Mouse (Mus musculus): ENCODE measurements around the gene Vmn2r55. TPM values are rescaled to one million over a fixed set of nuclear protein-coding genes. Genes with fewer than 3 reads are reported as not detected.
"Not testable (repeated sequence)": the region's sequence is repeated elsewhere in the genome, so short reads cannot be mapped to it uniquely, and the experiment has no call there.

Gene Vmn2r55
- polyA plus RNA-seq (2014; fragmentation: Nextera tagmentation; extraction: Ambion mirVana) = not detected in 2 replicates

GRCm38 (mm10) chr7:12684903-12685302 lies at the start of gene Vmn2r55:
Gene Vmn2r55, minus strand, starts transcription at chr7:12685003.
- H3K9me3 ChIP-seq (ENCODE audit: control insufficient read depth, low read length); DNase-seq (ENCODE audit: low spot score); H3K36me3 ChIP-seq (ENCODE audit: control insufficient read depth, insufficient read depth, low read length); H3K4me1 ChIP-seq (ENCODE audit: control insufficient read depth, insufficient read depth, low read length); H3K9ac ChIP-seq (ENCODE audit: low read length); H3K4me3 ChIP-seq (ENCODE audit: low read depth, low read length); H3K4me2 ChIP-seq (ENCODE audit: low read depth, severe bottlenecking); H3K27me3 ChIP-seq (ENCODE audit: control insufficient read depth, insufficient read depth, low read length); H3K27ac ChIP-seq (replicated peaks; ENCODE audit: low read depth, low read length); ATAC-seq (ENCODE audit: insufficient number of reproducible peaks, low FRiP score, low TSS enrichment, low read depth): not testable (repeated sequence)
- WGBS = 79% methylated on average over 3 of the region's 3 CpGs

- H3K36me3 ChIP-seq (ENCODE audit: control insufficient read depth, insufficient read depth, low read length); ATAC-seq (ENCODE audit: insufficient number of reproducible peaks, low FRiP score, low TSS enrichment, low read depth): not testable (repeated sequence)
Measured at GRCm38 (mm10) chr7:12640219-12640618, 44.6 kb downstream of the Vmn2r55 start, which contains the start of gene Vmn2r54. Gene Vmn2r54, minus strand, starts transcription at chr7:12640319.

DNA sequence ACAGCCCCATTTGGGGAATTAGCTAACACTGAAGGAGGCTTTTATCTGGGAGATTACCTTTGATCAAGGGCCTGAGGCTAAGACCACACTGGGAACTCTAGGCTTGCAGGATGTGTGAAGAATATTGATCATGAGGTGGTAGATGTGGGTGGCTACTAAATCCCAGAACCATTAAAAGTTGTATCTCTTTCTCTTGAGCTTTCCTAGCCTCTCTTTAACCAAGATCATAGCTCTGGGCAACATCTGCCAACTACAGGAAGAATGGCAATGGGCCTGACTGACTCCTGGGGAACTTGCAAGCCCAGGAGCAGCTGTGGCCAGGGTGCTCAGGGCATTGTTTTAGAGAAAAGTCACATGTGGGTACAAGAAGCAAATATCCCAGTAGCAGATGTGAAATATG lies 76.1 kb downstream of the Vmn2r55 start, which contains the start of gene Vmn2r53:
Gene Vmn2r53, minus strand, starts transcription at position 101 of the 400 bp plus-strand sequence.
- H3K9ac ChIP-seq (ENCODE audit: low read length) = no peak within 1 kb of the TSS
- no peak for DNase-seq (ENCODE audit: low spot score)
- H3K4me1 ChIP-seq (ENCODE audit: control insufficient read depth, insufficient read depth, low read length) = no peaks in the 10 kb centered on the region
- no peaks in the 10 kb centered on the region for H3K36me3 ChIP-seq (ENCODE audit: control insufficient read depth, insufficient read depth, low read length)
- no peaks in the 10 kb centered on the region for H3K27me3 ChIP-seq (ENCODE audit: control insufficient read depth, insufficient read depth, low read length)
- ATAC-seq (ENCODE audit: insufficient number of reproducible peaks, low FRiP score, low TSS enrichment, low read depth) = no peak
- no peak within 1 kb of the TSS for H3K4me3 ChIP-seq (ENCODE audit: low read depth, low read length)
- no peak within 1 kb of the TSS for H3K27ac ChIP-seq (replicated peaks; ENCODE audit: low read depth, low read length)
- H3K4me2 ChIP-seq (ENCODE audit: low read depth, severe bottlenecking) = no peak within 1 kb of the TSS
- peaks cover 7% of the 10 kb centered on the region; the same call in 1 of the 2 replicates for H3K9me3 ChIP-seq (ENCODE audit: control insufficient read depth, low read length)

More at GRCm38 (mm10) chr7:12640219-12640618, 44.6 kb downstream of the Vmn2r55 start, which contains the start of gene Vmn2r54:
- not testable (repeated sequence) for H3K4me1 ChIP-seq (ENCODE audit: control insufficient read depth, insufficient read depth, low read length); H3K4me2 ChIP-seq (ENCODE audit: low read depth, severe bottlenecking); H3K27me3 ChIP-seq (ENCODE audit: control insufficient read depth, insufficient read depth, low read length); H3K9ac ChIP-seq (ENCODE audit: low read length); H3K27ac ChIP-seq (replicated peaks; ENCODE audit: low read depth, low read length); H3K4me3 ChIP-seq (ENCODE audit: low read depth, low read length); H3K9me3 ChIP-seq (ENCODE audit: control insufficient read depth, low read length); DNase-seq (ENCODE audit: low spot score)
- WGBS = 81% methylated on average over 3 of the region's 4 CpGs

Other genes with a start within 250 kb of the Vmn2r55 start
- 39.6 and 39.8 TPM in 2 replicates for gene Zfp606, start 206.7 kb downstream of the Vmn2r55 start, polyA plus RNA-seq (2014; fragmentation: Nextera tagmentation; extraction: Ambion mirVana)
- not detected in 2 replicates for gene 2900092C05Rik, start 172.5 kb downstream of the Vmn2r55 start, polyA plus RNA-seq (2014; fragmentation: Nextera tagmentation; extraction: Ambion mirVana)
- under 0.01 and 0.01 TPM in 2 replicates for gene Vmn2r53, start 76.2 kb downstream of the Vmn2r55 start, polyA plus RNA-seq (2014; fragmentation: Nextera tagmentation; extraction: Ambion mirVana)
- not detected in 2 replicates for gene Vmn2r54, start 44.7 kb downstream of the Vmn2r55 start, polyA plus RNA-seq (2014; fragmentation: Nextera tagmentation; extraction: Ambion mirVana)
- not detected in 2 replicates for gene Vmn2r56, start 50.0 kb upstream of the Vmn2r55 start, polyA plus RNA-seq (2014; fragmentation: Nextera tagmentation; extraction: Ambion mirVana)
- 11.6 and 17.7 TPM in 2 replicates for gene Zscan18, start 118.6 kb upstream of the Vmn2r55 start, polyA plus RNA-seq (2014; fragmentation: Nextera tagmentation; extraction: Ambion mirVana)
- gene Zfp329, start 133.9 kb upstream of the Vmn2r55 start, polyA plus RNA-seq (2014; fragmentation: Nextera tagmentation; extraction: Ambion mirVana) = 18.5 and 21.1 TPM in 2 replicates
- gene Zfp110, start 149.8 kb upstream of the Vmn2r55 start, polyA plus RNA-seq (2014; fragmentation: Nextera tagmentation; extraction: Ambion mirVana) = 38.3 and 38.4 TPM in 2 replicates
- 6.3 and 7.7 TPM in 2 replicates for gene Zfp128, start 196.2 kb upstream of the Vmn2r55 start, polyA plus RNA-seq (2014; fragmentation: Nextera tagmentation; extraction: Ambion mirVana)
- gene Zscan22, start 212.8 kb upstream of the Vmn2r55 start, polyA plus RNA-seq (2014; fragmentation: Nextera tagmentation; extraction: Ambion mirVana) = 28.1 and 29.0 TPM in 2 replicates
- 1,067 and 1,071 TPM in 2 replicates for gene Rps5, start 237.3 kb upstream of the Vmn2r55 start, polyA plus RNA-seq (2014; fragmentation: Nextera tagmentation; extraction: Ambion mirVana)
- gene Rnf225, start 242.4 kb upstream of the Vmn2r55 start, polyA plus RNA-seq (2014; fragmentation: Nextera tagmentation; extraction: Ambion mirVana) = 0.57 and 0.59 TPM in 2 replicates